Mouse (Mus musculus) brain, embryonic 14.5 days (tissue): Measurements from ENCODE around the gene Endov. TPM values are rescaled to one million over a fixed set of nuclear protein-coding genes. Genes with fewer than 3 reads are reported as not detected.

ENCODE experiments used
- DNase-seq: peaks from one replicate; pipeline ENCODE4 v3.0.0-alpha.2; 2011; ENCODE audit warnings: low read depth
- CTCF ChIP-seq: fragments of 200-500 bp; IDR thresholded peaks from 2 replicates; pipeline ENCODE4 v1.5.1; 2012; ENCODE audit warnings: inconsistent platforms, mild to moderate bottlenecking, moderate library complexity, borderline replicate concordance; ENCODE audit not compliant: insufficient read depth, insufficient read length; ENCODE audit errors: extremely low read depth
- POLR2A ChIP-seq: fragments of 200-500 bp; IDR thresholded peaks from 2 replicates; pipeline ENCODE4 v1.6.1; 2012; ENCODE audit warnings: mild to moderate bottlenecking, inconsistent platforms, borderline replicate concordance; ENCODE audit not compliant: poor library complexity, insufficient read depth, insufficient read length, severe bottlenecking; ENCODE audit errors: extremely low read depth
- polyA plus RNA-seq: library from polyadenylated mRNA; depleted of rRNA; stranded (reverse); fragments of >200 nt; gene quantifications from 2 replicates; pipeline ENCODE4 v1.2.3, GENCODE M21; 2012

Endov gene
- polyA plus RNA-seq, 1 experiment: 34.1 TPM

DNA sequence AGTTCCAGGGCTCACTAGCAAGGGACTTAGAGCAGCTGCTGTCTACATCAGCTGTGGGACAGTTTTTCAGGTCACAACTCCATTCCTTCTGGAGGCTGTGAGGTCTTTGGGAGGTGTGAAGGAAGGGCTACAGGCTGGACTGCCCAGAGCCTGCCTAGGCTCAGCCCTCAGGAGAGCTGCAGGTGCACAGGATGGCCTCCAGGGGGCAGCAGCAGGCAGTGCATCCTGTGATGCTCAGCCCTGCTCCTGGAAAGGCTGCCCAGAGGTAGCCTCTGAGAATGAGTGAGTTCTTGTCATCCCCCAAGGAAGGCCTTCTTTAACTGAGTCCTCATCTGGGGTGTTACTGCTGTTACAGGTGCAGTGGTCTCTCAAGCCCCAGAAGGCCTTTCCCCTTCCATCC lies 12.5 kb downstream of the Endov start:
- TF ChIP-seq POLR2A (no peak), CTCF (peak; percentile 99)
- DNase-seq: peak; percentile 75

DNA sequence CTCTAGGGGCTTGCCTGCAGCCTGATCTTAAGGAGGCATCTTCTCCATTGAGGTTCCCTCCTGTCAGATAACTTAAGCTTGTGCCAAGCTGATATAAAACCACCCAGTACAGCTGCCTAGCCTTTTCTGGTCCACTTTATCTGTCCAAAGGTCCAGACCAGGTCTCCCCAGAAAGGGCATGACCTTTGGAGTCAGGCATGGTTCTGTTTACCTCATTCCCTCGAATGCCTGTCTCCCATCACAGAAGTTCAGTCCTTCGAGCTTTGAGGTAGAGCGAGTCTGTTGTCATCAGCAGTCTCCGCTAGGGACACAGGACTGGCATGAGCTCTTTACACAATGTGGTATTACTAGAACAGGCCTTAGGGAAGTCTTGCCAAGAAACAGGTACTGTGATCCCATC lies 15.2 kb downstream of the Endov start:
- no peak for TF ChIP-seq CTCF
- TF ChIP-seq POLR2A: no peak
- no peak for DNase-seq

DNA sequence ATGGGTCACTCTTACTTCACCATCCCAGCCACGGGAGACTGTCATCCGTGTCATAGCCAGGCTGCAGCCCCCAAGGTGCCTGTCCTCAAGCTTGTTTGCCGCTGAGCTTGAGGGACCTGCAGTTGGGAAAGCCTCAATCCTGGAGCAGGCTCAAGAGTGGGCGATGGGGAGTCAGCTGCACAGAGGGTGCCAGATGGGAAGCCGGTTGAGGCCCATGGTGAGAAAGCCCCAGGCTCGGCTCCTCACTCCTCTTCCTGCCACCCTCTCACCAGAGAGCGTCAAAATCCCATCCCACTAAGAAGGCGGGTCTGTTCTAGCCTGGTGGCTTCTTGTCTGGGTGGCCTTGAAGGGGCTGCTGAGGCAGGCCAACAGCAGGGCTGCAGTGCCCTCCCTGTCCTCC lies 16.6 kb downstream of the Endov start:
- TF ChIP-seq POLR2A: no peak
- TF ChIP-seq CTCF: no peak
- DNase-seq: no peak

DNA sequence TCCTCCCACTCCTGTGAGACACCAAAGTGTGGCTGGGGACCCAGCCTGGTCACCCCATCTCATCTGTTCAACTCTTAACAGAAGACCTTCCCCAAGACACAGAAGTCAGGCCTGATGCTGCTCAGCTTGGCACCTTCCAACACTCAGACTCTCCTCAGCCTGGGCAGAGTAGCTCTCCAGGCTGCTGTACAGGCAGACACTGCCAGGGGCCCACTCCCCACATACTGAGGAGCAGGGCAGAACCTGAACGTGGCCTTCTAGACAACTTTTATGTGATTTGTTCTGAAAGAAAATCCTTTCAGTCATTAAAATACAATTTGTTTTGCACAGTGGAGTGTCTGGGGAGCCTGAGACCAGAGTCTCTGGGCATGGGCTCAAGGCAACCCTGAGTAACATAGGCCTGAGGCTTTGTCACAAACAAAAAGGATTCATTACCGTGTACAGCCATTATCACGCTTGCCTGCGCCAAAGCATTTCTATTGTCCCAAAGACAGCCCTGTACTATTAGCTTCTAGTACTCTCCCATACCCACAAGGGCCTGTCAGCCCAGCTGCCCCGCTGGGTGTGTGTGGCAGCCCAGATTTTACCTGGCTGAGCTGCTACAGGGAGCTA lies 18.1 kb downstream of the Endov start:
- DNase-seq: peak; percentile 82
- TF ChIP-seq CTCF: no peak
- no peak for TF ChIP-seq POLR2A

DNA sequence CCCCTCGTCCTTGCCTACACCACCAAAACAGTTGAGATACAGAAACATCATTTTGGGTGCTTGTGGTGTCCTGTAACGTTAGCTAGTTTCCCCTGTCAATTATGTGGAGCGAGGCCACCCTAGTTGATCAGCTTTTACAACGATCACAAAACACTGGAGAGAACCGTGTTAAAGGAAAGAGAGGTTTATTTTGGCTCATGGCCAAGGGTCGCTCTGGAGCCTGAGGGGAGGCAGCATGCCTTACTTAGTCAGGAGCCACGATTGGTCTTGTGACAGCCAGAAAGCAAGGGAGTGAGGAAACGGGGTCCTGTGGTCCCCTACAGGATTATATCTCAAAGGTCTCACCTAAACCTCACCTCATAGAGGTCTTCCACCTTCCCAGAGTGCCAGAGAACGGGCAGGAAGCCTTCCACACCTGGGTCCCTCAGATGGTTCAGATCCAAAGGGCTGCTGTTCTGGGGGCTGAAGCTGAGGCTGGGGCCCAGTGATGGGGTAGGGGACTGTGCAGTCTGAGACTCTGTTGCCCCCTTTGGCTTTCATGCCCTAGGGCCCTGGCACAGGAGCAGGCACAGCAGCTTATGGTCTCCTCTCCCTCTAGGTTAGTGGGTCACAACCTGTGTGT lies 22.0 kb downstream of the Endov start:
- no peak for DNase-seq
- no peak for TF ChIP-seq CTCF

DNA sequence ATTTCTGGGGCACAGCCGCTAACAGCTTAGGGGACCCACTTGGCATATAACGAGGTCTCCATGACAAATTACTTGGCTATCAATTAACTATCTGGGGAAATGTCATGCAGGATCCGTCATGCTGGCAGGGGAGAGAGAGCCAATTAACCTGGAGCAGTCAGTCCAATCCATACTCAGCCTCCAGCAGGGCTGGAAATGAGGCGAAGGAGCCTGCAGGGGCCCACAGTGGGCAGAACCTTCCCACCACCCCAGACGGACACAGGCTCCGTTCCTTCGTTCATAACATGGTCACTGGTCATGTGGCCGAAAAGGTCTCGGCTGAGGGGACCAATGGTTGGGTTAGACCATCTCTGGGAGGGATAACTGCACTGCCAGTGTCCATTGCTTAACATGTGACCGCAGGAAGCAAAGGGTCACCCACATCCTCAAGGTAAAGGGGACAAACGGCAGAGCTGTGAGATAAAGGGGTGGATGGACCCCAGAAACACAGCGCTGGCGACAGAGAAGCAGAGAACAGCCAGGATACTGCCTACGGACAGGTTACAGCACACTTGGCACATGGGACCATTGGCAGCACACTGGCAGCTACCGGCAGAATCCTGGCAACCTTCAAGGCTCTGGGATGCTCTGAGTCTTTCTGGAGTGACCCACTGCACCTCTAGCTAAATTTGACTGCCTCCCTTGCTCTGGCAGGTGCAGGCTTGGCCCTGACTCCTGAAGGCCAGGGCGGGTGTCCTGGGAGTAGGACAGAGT lies 23.1 kb downstream of the Endov start:
- peak; percentile 79 for DNase-seq
- no peak for TF ChIP-seq POLR2A
- TF ChIP-seq CTCF: no peak

DNA sequence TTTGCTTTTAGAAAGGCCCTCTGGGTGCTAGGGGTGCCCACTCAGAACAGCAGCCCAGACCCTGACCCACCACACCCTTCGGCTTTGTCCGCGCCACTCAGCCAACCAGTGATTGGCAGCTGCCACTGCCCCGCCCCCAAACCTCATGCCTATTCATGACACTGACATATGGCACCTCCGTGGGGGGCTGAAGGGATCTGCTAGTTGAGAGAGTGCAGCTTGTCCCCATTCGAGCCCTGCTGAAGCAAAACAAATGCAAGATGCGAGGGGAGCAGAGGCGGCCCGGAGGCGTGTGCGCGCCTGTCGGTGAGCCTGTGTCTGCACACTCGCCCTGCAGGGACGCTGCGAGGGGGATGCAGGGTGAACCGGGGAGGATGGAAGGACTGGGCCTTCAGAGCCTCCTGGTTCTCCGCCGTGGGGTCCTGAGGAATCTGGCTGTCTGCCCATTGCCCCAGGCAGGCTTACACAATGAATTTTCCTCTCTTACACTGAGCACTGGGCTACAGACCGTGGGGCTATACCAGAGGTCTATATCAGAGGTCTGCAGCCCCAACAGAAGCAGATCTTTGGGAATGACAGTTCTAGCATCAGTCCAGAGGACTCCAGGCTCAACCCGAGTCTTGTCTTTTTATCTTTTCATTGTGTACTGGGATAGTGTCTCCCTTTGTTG lies 24.0 kb downstream of the Endov start:
- TF ChIP-seq POLR2A: no peak
- TF ChIP-seq CTCF: peak; percentile 68

DNA sequence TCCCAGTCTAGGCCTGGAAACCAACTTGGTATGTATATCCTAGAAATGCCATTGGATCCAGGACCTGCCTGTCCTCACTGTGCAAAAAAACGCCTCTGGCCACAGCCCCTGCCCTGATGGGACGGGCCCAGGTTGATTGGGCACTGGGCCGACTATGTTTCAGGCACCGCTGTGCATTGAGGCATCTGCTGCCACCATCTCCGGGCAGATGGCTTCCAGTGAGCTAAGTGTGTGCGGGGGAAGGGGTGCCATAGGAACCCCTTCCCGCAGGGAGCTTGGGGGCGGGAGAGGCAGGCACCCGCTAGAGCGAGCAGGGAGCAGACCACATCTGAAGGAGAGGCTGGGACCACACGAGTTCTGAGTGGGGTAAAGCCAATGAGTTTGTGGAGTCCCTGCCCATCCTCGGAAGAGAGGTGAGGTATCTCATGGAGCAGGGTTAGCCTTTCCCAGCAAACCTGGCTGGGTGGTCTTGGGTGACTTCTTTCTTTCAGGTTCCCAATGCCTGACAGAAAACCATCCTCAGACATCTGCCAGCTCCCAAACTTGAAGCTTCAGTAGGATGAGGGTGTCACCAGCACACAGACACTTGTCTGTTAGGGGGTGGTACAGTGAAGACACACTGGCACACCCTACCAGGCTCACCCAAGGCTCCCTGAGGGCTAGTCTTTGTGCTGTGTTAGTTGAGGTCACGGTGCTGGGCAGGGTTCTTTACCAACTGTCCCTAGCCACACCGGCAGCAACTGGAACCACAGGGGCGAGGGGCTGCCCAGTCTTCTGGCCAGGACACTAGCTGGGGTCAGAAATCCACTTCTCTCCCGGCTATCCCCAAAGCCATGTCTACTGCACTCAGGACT lies 24.9 kb downstream of the Endov start:
- DNase-seq: peak; percentile 75
- TF ChIP-seq POLR2A (no peak), CTCF (no peak)

More for the DNA sequence above, 24.0 kb downstream of the Endov start:
- peak; percentile 96 for DNase-seq

DNA sequence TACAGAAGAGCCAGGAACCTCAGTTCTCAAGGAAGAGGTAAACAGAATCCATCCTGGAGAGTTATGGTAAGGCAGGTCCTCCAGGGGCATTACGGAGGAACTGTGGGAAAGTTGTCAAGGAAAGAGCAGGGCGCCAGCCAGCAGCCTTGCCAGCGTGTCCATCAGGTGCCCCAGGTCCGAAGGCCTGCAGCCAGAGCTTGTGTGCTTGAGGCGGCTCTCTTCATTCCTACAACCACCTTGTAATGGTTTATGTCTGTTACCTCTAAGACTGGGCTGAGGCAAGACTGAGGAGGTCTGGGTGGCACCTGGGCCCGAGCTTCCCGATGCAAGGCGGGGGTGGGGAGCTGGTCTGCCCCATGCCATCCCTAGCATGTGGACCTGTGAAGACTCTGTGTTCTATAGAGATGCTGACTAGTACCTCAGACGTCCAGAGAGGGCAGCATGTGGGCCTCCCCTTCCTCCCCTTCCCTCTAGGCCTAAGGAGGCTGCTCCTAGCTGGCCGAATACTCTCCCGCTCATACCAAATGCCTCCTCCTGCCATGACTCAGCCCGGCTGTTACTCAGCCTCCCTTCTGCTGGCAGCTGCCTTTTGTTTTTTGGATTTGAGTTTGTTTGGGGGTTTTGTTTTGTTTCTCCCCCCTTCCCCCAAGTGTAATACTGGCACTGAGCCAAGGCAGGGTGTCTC lies 25.7 kb downstream of the Endov start:
- TF ChIP-seq CTCF: peak; percentile 36; the same call in 1 of the 2 replicates
- no peak for TF ChIP-seq POLR2A
- peak; percentile 79 for DNase-seq

DNA sequence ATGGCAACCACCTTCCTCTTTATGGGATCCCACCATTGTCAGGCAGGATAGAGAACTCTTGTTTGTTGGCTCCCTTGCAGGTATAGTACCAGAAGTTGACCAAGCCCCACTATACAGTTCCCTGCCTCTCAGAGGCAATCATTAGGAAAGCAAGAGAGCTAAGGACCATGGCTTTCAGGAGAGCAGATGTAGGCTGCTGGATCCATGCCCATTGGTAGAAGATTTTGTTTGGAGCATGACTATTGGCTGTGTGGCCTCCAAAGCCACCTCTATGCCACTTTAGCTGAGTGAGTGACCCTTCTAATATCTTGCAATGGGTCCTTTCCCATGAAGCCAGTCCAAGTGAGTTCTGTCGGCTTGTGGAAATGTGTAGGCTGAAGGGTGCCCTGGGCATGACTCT lies 28.2 kb downstream of the Endov start:
- no peak for DNase-seq
- TF ChIP-seq CTCF: no peak
- no peak for TF ChIP-seq POLR2A
